Mouse (Mus musculus) pancreas, adult 10 weeks (tissue): Measurements from ENCODE around the gene Atp5mpl. TPM values are rescaled to one million over a fixed set of nuclear protein-coding genes. Genes with fewer than 3 reads are reported as not detected.

ENCODE experiments used
- polyA plus RNA-seq: library from polyadenylated mRNA; stranded (reverse); fragments of 350-450 nt; fragmentation: Illumina TruSeq; extraction: RNeasy Lipid Tissue Mini Kit (QIAGEN cat#74804); gene quantifications from one replicate; pipeline ENCODE4 v1.2.3, GENCODE M21; 2015; ENCODE audit warnings: low read depth, low replicate concordance; ENCODE audit not compliant: insufficient read depth

The Atp5mpl gene
- 98.7 TPM for polyA plus RNA-seq

GRCm38 (mm10) chr12:111966683-111967173 lies at the start of gene Atp5mpl:
Gene Atp5mpl, minus strand, starts transcription at chr12:111966977.

GRCm38 (mm10) chr12:111980887-111981367 lies 14.2 kb upstream of the Atp5mpl start, which contains the start of gene Rd3l:
Gene Rd3l, minus strand, starts transcription at chr12:111981317.

GRCm38 (mm10) chr12:111971231-111971686 lies 4.5 kb upstream of the Atp5mpl start, which contains the start of gene Tdrd9:
Gene Tdrd9, plus strand, starts transcription at chr12:111971559.

Other genes with a start within 250 kb of the Atp5mpl start
- gene Klc1, start 208.1 kb downstream of the Atp5mpl start, polyA plus RNA-seq = 62.6 TPM
- gene Xrcc3, start 153.1 kb downstream of the Atp5mpl start, polyA plus RNA-seq = 1.3 TPM
- 18.6 TPM for gene Zfyve21, start 152.8 kb downstream of the Atp5mpl start, polyA plus RNA-seq
- 8.2 TPM for gene Ppp1r13b, start 58.9 kb downstream of the Atp5mpl start, polyA plus RNA-seq
- gene Tdrd9, start 4.6 kb upstream of the Atp5mpl start, polyA plus RNA-seq = not detected
- not detected for gene Rd3l, start 14.3 kb upstream of the Atp5mpl start, polyA plus RNA-seq
- gene Aspg, start 139.7 kb upstream of the Atp5mpl start, polyA plus RNA-seq = not detected
- 3.0 TPM for gene Kif26a, start 179.2 kb upstream of the Atp5mpl start, polyA plus RNA-seq